Mouse (Mus musculus) stomach, postnatal 0 days (tissue): ENCODE measurements around the gene Lman2. TPM values are rescaled to one million over a fixed set of nuclear protein-coding genes. Genes with fewer than 3 reads are reported as not detected.

Source experiments
- ATAC-seq: fragments of 200-750 bp; cut with Nextera tagmentation; 2 replicates; pipeline ENCODE4 v1.8.0; 2017; ENCODE audit not compliant: low FRiP score, low TSS enrichment
- DNase-seq: peaks from one replicate; pipeline ENCODE4 v3.0.0-alpha.2; 2016; ENCODE audit warnings: low spot score
- H3K27ac ChIP-seq: fragments of 300-500 bp; sonication (generic); replicated peaks from 2 replicates; pipeline ENCODE4 v1.5.1; 2014; ENCODE audit warnings: mild to moderate bottlenecking, control low read depth
- H3K27me3 ChIP-seq: fragments of 300-500 bp; sonication (generic); 2 replicates; pipeline ENCODE4 v1.6.1; 2014; ENCODE audit warnings: low read length; ENCODE audit not compliant: control insufficient read depth, insufficient read depth
- H3K36me3 ChIP-seq: fragments of 300-500 bp; sonication (generic); 2 replicates; pipeline ENCODE4 v1.6.1; 2014; ENCODE audit warnings: low read length, mixed read lengths; ENCODE audit not compliant: control insufficient read depth, insufficient read depth
- H3K4me1 ChIP-seq: fragments of 300-500 bp; sonication (generic); replicated peaks from 2 replicates; pipeline ENCODE4 v1.6.1; 2014; ENCODE audit warnings: antibody characterized with exemption; ENCODE audit not compliant: control insufficient read depth, insufficient read depth
- H3K4me2 ChIP-seq: fragments of 300-500 bp; sonication (generic); replicated peaks from 2 replicates; pipeline ENCODE4 v1.6.1; 2014; ENCODE audit warnings: low read depth, mild to moderate bottlenecking, control low read depth, moderate library complexity
- H3K4me3 ChIP-seq: fragments of 300-500 bp; sonication (generic); 2 replicates; pipeline ENCODE4 v1.5.1; 2014; ENCODE audit warnings: low read depth, low read length, control low read depth
- H3K9ac ChIP-seq: fragments of 300-500 bp; sonication (generic); 2 replicates; pipeline ENCODE4 v1.6.1; 2014; ENCODE audit warnings: mild to moderate bottlenecking, low read length, control low read depth, mixed read lengths
- H3K9me3 ChIP-seq: fragments of 300-500 bp; sonication (generic); 2 replicates; pipeline ENCODE4 v1.6.1; 2016; ENCODE audit warnings: low read length; ENCODE audit not compliant: control insufficient read depth
- CTCF ChIP-seq: IDR thresholded peaks from 2 replicates; pipeline ENCODE4 v1.5.1; 2016; ENCODE audit warnings: antibody characterized with exemption, low read depth, mild to moderate bottlenecking, moderate library complexity
- EP300 ChIP-seq: optimal IDR thresholded peaks from 2 replicates; pipeline ENCODE3; 2016; ENCODE audit warnings: antibody characterized with exemption
- WGBS: fragments of 180-500 bp; shearing (Covaris S2); extraction: QIAGEN DNeasy Blood & Tissue Kit; methylation state at CpG from one replicate; pipeline ENCODE4 v1.1.7; 2014; 5-methylcytosine and 5-hydroxymethylcytosine counted together
- polyA plus RNA-seq: library from polyadenylated mRNA; unstranded; fragments of >200 nt; fragmentation: Nextera tagmentation; extraction: Ambion mirVana; gene quantifications from 2 replicates; pipeline ENCODE4 v1.2.1, GENCODE M21; 2015

The Lman2 gene
- polyA plus RNA-seq, 1 experiment from 2014 or later = 73.7 TPM

DNA sequence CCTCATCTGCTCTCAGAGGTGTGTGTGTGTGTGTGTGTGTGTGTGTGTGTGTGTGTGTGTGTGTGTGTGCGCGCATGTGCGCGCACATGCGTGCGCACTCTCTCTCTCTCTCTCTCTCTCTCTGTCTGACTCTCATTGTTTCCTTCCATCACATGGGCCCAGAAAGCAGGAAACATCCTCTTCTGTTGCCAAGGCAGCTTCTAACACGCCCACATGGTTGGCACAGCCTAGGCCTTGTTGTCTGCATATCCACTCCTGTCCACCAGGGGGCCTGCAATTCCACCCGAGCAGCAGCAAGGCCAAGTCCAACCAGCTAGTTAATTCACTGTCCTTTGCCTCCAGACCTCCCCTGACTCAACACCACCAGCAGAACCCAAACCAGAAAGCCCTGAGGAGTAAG, 35.0 kb downstream of the Lman2 start:
- ATAC-seq = peak; percentile 51
- H3K4me2 ChIP-seq = peak overlapping the region; percentile 92
- TF ChIP-seq EP300 (no peak), CTCF (peak; percentile 94)
- H3K27ac ChIP-seq = no peak overlapping the region; the same call in 1 of the 2 replicates
- H3K27me3 ChIP-seq = no peaks in the 10 kb centered on the region
- DNase-seq = peak; percentile 91
- 52% methylated on average over 8 of the region's 8 CpGs for WGBS
- peaks cover 12% of the 10 kb centered on the region for H3K36me3 ChIP-seq
- no peaks in the 10 kb centered on the region for H3K9me3 ChIP-seq
- H3K9ac ChIP-seq = 0 out of 2 replicates have a peak overlapping the region, but pooled peaks have one; percentile 32
- no peak overlapping the region for H3K4me3 ChIP-seq
- H3K4me1 ChIP-seq = peaks cover 10% of the 10 kb centered on the region; the same call in 1 of the 2 replicates

DNA sequence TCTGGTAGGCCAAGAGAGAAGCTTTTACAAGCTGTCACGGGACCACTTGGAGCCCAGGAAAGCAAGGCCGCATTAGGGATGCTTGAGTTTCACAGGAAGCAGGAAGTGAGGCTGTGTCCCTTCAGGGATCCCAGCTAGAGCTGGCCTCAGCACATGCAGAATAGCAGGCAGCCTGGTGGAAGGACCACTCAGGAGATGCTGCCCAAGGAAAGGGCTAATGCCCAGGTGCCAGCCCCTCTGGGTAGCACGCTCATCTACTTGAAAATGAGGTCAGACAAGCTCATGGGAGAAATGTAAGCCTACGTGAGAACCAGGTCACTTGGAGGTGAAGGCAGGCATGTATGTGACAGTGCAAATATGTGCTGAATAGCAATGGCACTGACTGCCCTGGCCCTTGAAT, 35.4 kb downstream of the Lman2 start:
- TF ChIP-seq EP300 (no peak), CTCF (no peak)
- no peak overlapping the region for H3K4me2 ChIP-seq
- H3K9ac ChIP-seq = no peak overlapping the region
- 30% methylated on average over 4 of the region's 4 CpGs for WGBS
- H3K27me3 ChIP-seq = no peaks in the 10 kb centered on the region
- DNase-seq (peak; percentile 20), ATAC-seq (no peak)
- peaks cover 10% of the 10 kb centered on the region; the same call in 1 of the 2 replicates for H3K4me1 ChIP-seq
- no peaks in the 10 kb centered on the region for H3K9me3 ChIP-seq
- H3K27ac ChIP-seq = no peak overlapping the region; the same call in 1 of the 2 replicates
- H3K36me3 ChIP-seq = peaks cover 12% of the 10 kb centered on the region
- H3K4me3 ChIP-seq = no peak overlapping the region

DNA sequence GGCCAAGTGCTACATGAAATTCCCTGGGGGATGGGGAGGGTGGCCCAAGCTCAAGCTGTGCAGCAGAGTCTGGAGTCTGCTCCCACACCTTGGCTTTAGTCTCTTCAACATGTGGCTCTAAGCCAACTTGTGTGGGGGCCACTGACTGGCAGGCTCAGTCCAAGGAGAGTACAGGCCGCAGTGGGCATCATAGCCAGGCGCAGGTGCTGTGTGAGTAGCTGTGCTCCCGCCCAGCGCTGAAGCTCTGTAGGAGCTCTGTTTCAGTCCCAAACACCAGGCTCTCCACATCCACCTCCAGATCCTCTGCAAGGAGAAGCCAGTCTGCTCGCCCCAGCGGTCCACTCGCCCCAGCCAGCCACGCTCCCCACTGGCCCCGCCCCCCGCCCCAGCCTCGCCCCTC, 37.0 kb downstream of the Lman2 start:
- peaks cover 10% of the 10 kb centered on the region; the same call in 1 of the 2 replicates for H3K4me1 ChIP-seq
- no peak overlapping the region for H3K27ac ChIP-seq
- DNase-seq = no peak
- no peaks in the 10 kb centered on the region for H3K27me3 ChIP-seq
- H3K9ac ChIP-seq = 0 out of 2 replicates have a peak overlapping the region, but pooled peaks have one; percentile 18
- H3K4me3 ChIP-seq = no peak overlapping the region
- H3K9me3 ChIP-seq = no peaks in the 10 kb centered on the region
- no peak overlapping the region for H3K4me2 ChIP-seq
- no peak for ATAC-seq
- TF ChIP-seq EP300 (no peak), CTCF (no peak)
- peaks cover 12% of the 10 kb centered on the region for H3K36me3 ChIP-seq
- 72% methylated on average over 8 of the region's 11 CpGs for WGBS

DNA sequence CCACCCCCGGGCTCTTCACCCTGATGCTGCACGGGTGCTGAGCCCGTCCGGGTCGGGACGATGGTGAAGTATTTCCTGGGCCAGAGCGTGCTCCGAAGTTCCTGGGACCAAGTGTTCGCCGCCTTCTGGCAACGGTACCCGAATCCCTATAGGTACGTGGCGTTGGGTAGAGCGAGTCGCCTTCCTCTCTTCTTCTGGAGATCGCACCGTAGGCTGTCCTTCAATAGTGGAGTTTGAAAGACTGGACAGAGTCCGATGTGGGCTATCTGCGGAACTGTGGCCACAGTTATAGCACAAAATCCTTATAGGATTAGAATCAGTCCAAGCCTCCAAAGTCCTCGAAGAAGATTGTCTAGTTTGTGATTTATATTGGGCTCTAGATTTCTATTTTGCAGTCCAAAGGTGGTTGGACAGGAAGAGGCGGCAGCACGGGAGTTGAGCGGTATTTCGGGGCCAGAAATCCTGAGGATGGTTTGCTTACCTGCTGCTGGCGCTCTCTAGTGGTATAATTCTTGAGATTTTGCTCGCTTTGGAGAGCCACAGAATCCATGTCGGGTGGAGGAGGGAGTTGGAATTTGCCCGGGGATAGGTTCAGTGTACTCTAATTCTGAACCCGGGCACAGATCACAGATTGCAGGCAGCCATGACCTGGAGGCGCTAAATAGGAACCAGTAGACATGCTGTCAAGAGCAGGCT, 40.3 kb downstream of the Lman2 start:
- H3K27ac ChIP-seq = peak overlapping the region; percentile 86

DNA sequence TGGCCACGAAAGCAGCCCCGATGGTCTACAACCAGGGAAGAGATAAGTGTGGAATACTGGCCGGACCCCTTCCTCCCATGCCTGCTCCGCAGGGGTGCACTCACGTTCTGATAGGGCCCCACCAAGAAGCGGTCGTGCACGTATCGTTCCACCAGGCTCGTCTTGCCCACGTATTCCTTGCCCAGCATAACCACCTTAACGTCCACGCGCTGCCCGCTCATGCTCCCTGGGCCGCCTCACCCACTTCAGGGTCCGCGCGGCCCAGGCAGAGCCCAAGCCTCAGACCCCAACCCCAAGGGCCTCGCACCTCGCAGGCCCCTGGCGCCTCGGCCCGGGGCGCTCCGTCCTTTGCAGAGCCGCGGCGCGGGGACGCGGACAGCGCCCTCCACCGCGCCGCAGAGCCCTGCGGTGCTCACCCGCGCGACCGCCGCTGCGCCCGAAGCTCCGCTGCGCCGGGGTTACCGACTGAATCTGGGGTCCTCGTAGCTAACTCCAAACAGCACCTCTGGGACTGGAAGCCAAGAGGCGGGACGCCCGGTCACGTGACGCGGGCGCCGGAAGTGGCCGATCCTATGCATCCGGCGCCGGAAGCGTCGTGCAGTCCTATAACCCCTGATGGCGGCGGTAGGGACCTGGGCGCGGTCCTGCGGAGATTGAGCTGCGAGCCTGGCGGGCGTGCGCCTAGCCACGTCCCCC, 41.0 kb downstream of the Lman2 start, which contains the start of gene Rab24:
Gene Rab24 (minus strand): TSS at position 513 of the 696 bp plus-strand sequence.
- Histone ChIP-seq H3K9me3 (no peaks in the 10 kb centered on the region), H3K27ac (peak within 1 kb of the TSS; percentile 86), H3K4me2 (peak within 1 kb of the TSS; percentile 97), H3K4me1 (no peaks in the 10 kb centered on the region), H3K4me3 (peak within 1 kb of the TSS; percentile 84), H3K27me3 (no peaks in the 10 kb centered on the region), H3K9ac (peak within 1 kb of the TSS; percentile 95), H3K36me3 (peaks cover 19% of the 10 kb centered on the region)
- ATAC-seq (peak; percentile 89), DNase-seq (peak; percentile 93)
- WGBS = under 1% methylated on average over 63 of the region's 73 CpGs
- TF ChIP-seq CTCF (no peak), EP300 (no peak)

More for the DNA sequence above, 40.3 kb downstream of the Lman2 start:
- ATAC-seq = peak; percentile 20
- peak; percentile 64 for DNase-seq
- TF ChIP-seq CTCF = peak; percentile 72
- no peak for TF ChIP-seq EP300
- peak overlapping the region; percentile 95 for H3K9ac ChIP-seq
- no peaks in the 10 kb centered on the region for H3K9me3 ChIP-seq
- H3K36me3 ChIP-seq = peaks cover 19% of the 10 kb centered on the region
- no peaks in the 10 kb centered on the region for H3K4me1 ChIP-seq
- WGBS = under 1% methylated on average over 31 of the region's 31 CpGs
- H3K27me3 ChIP-seq = no peaks in the 10 kb centered on the region
- peak overlapping the region; percentile 84 for H3K4me3 ChIP-seq
- peak overlapping the region; percentile 97 for H3K4me2 ChIP-seq
